Mouse (Mus musculus) layer of hippocampus, adult 11-12 months (tissue): Measurements from ENCODE around the gene Dagla.

ENCODE experiments used
- DNase-seq: peaks from one replicate; pipeline ENCODE4 v3.0.0; 2022; ENCODE audit warnings: low spot score

Dagla gene

GRCm38 (mm10) chr19:10278669-10279324 lies 25.9 kb downstream of the Dagla start:
- no peak for DNase-seq

DNA sequence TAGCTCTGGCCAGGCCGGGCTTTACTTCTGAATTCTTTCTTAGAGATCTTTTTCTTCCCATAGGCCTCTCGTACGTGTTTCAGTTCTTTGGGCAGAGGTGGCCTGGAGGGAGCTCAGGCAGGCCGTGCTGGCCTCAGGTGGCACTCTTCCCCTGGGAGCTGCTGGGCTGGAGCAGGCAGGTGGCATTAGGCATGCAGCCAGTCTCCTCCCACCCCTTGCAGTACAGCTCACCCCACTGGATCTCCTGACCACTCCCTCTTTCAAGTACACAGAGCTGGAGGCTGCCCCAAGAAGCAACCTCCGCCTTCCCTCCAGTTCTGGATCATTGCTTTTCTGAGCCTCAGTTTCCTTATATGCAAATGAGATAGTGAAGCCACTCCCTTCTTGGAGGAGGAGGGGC lies 26.9 kb downstream of the Dagla start:
- DNase-seq, result no peak

DNA sequence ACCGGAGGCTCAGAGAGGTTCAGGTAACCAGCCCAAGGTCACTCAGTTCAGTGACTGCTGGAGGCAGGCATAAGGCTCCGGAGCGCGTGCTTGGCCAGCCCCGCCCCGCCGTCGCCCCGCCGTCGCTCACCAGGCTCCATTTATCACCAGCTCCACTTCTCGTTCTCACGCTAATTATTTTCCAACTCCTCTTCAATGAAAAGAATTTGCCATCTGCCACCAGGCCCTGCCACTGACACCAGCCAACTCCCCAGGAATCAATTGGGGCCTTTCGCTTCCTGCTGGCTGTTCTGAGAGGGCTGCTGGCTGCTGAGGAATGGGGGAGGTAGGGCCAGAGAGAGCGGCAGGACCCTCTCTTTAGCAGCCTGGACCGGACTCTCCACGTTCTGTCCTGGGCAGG lies 27.3 kb downstream of the Dagla start:
- peak; percentile 66 for DNase-seq

DNA sequence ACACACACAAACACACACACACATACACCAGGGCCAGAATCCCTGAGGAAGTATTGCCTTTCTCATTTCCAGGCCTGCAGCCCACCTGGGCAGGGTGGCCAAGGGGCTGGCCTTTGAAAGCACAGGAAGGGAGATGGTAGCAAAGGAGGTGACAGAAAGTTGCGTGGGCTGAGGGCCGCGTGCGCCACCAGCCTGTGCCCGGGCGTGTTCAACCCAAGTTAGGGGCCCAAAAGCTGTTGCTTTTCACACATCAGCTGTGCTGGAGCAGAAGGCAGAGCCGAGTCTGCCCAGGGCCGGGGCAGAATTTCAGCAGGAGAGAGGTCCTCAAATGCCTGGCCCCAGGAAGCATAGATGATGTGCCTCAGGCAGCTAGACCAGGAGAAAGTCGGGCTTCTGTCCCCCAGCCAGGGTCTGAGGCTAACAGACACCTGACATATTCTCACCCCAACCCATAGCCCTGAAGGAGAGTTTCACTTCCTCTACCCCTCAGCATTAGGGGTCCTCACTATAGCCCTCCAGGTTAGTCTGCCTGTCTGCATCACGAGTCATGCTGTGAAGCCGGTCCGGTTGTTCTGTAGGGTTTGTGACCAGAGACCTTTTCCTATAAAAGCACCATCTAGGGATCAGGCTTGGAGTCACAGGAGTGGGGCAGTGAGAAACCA lies 28.1 kb downstream of the Dagla start:
- peak; percentile 65 for DNase-seq

DNA sequence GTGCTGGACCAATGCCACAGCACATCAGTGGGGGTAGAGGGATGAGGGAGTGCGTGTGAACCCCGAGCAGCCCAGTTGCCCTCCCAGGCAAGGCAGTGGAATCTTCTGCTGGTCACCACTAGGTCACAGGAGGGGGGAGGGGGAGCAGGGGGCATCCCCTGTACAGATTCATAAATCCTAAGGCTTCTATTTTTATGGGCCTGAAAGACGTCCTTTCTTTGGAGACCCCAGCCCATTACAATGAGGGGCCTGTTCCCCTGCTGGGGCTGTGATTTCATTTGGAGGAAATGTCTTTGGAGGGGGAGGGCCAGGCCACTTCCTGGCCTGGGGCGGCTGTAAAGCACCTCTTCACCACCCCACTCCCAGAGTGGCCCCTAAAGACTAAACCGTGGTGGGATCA lies 30.6 kb downstream of the Dagla start:
- DNase-seq, result no peak

- DNase-seq, result no peak
These were observed 31.9 kb downstream of the Dagla start for GRCm38 (mm10) chr19:10272746-10273145.

DNA sequence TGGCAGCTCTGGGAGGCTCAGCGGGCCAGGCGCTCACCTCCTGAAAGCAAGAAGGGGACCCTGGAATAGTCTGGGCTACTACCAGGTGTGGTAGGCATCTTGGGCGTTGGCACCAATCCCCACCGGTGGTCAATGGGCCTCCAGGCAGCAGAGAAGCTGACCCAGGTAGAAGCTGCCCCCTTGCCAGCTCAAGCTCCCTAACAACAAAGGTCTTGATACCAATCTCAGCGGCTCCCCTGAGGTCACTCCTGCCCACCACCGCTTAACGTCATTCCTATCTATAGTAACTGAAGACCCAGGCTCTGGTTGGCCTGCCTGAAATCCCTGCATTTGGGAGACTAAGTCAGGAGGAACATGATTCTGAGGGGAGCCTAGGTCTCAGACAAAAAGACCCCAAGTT lies 33.1 kb downstream of the Dagla start:
- no peak for DNase-seq

- DNase-seq, result no peak
These were observed 34.3 kb downstream of the Dagla start for GRCm38 (mm10) chr19:10270356-10270755.

DNA sequence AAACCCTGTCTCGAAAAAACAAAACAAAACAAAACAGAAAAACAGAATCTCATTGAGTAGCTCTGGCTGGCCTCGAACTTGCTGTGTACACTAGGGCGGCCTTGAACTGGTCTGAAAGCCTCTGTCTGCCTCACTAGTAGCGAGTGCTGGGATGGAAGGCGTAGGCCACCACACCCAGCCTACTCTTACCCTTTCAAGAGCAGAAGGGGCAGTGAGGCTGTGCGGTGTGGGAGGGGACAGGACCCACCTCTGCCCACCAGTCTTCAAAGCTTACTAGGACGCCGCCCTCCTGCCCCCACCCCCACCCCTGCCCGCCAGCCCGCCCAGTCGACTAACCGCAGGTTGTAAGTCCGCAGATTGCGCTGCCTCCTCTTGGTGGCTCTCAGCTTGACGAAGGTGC lies 35.8 kb downstream of the Dagla start:
- no peak for DNase-seq

DNA sequence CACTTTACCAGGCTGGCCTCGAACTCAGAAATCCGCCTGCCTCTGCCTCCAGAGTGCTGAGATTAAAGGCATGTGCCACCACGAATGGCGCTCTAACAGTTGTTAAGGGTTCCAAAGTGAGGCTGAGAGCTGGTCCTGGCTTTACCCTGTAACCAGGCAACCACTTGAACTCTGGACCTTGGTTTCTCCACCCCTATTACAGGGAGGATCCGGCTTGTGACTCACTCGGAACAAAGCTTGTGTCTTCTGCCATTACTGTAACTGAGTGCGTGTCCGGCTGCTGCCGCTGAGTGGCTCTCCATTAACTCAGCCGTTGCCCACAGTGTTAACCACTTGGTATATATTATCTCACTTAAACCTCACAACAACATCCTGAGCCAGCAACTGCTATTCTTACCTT lies 36.7 kb downstream of the Dagla start:
- DNase-seq, result no peak

DNA sequence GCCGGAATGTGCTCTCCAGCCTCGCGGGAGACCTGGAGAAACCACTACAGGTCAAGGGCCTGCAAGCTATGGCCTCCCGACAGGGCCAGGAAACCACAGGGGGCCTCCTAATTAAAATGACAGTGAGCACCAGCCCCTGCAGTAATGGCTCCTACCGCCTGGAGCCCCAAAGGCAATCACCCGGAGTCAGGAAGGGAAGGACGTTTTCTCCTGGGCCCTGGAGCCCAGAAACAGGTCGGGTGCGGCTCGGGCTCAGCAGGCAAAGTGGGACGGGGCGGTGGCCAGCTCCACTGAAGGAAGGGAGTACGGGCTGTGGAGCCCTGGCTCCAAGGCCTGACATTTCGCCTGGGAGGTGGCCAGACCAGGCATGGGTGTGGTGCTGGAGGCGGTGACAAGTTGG lies 37.6 kb downstream of the Dagla start:
- DNase-seq, result no peak

DNA sequence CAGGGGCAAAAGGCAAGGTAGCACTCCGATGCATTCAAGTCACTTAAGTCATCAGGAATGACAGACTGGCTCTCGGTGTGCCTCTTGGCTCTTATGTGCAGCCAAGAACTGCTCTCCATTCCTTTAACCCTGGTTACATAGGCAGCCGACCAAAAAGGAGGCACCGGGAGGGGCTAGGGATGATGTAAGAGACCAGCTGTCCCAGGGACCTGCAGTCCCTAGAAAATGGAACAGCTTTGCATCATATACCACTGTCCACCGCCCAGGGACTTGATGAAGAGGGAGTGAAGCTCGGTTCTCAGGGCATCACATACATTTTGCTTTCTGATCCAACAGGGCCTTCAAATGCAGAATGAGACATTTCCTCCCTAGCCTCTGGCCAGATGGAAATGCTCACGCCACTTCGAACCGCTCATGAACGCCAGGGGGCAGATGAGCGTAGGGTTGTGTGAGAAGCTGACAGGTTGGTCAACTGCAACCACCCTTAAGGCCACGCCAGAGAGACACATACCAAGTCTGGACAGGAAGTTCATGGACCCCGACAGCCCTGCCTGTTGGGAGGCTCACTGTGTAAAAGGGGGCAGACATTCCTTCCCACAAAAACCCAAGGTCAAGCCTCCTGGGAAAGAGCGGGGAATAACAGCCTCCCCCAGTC lies 38.4 kb downstream of the Dagla start:
- peak; percentile 81 for DNase-seq

- no peak for DNase-seq
These were observed 43.3 kb downstream of the Dagla start for GRCm38 (mm10) chr19:10261369-10261768.

- DNase-seq, result peak; percentile 80
These were observed 46.2 kb downstream of the Dagla start for GRCm38 (mm10) chr19:10258279-10259011.

GRCm38 (mm10) chr19:10248128-10248527 lies 56.5 kb downstream of the Dagla start:
- no peak for DNase-seq

- no peak for DNase-seq
These were observed 57.5 kb downstream of the Dagla start for GRCm38 (mm10) chr19:10247165-10247564.

- peak; percentile 81 for DNase-seq
These were observed 60.5 kb downstream of the Dagla start for GRCm38 (mm10) chr19:10244183-10244582.

DNA sequence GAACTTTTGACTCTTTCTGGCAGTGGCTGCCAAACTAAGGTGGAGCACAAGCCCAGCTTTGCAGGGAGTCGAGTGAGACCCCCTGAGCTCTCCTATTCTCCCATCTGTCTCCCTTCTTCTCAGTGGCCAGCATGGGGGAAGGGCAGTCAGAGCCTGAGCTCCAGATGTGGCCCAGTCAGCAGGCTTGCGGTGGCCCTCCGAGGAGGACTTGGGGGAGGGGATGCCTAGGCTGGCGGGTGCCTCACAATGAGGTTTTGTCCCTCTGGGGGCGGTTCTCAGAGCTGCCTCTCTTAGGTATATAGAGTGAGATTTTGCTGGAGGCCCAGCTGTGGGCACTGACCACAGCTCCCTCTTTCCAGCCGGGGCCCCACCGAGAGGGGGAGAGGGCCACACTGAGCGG lies 61.8 kb downstream of the Dagla start:
- peak; percentile 56 for DNase-seq

GRCm38 (mm10) chr19:10240654-10241305 lies 63.9 kb downstream of the Dagla start, which contains the start of gene Myrf:
Gene Myrf, minus strand, starts transcription at chr19:10240748.
- DNase-seq, result peak; percentile 81

- DNase-seq, result no peak
These were observed 64.6 kb downstream of the Dagla start for GRCm38 (mm10) chr19:10239975-10240653.

DNA sequence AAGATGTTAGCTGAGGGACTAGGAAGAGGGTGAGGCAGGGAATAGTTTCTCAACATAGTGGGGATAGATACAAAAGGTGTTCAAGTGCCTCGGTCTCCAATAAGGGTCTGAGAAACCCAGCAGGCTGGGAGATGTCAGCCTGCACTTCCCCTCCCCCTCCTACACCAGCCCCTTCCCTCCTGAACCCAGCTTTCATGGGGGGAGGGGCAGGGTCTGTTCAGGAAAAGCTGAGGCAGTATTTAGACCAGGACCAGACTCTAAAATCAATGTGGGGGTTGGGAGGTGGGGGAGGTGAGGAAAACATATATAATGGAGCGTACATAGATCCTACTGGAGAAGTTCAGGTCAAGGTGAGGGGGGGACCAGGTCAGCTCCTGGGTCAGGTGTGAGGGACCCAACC lies 65.3 kb downstream of the Dagla start:
- no peak for DNase-seq

DNA sequence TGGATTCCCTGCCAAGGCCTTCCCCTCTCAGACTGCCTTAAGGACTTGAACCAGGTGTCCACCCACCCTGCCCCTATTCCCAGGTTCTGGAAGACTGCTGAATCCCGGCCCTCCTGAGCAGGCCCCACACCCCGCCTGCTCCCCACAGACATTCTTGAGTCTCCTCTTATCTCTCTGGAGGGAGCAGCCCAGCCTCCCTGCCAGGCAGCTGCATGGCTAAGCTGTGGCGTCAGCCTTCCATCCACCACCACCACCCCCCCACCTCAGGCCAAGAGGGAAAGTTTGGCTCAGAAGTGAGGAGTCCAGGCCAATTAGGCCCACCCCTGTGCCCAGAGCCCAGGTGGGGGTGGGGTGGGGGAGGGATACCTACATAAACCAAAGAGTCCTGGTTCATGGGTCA lies 66.2 kb downstream of the Dagla start:
- DNase-seq, result no peak
